Mouse (Mus musculus) Muller cell, postnatal 12 days (primary cell): ENCODE measurements around the gene Zbp1.

Source experiments
- DNase-seq: peaks from one replicate; pipeline ENCODE4 v3.0.0-alpha.2; 2015; ENCODE audit errors: inconsistent ontology term

Zbp1 gene

GRCm38 (mm10) chr2:173156923-173157322 is 61.8 kb downstream of the Zbp1 start:
- DNase-seq, result no peak
